Mouse (Mus musculus): ENCODE data around the gene Rwdd2b. TPM values are rescaled to one million over a fixed set of nuclear protein-coding genes. Genes with fewer than 3 reads are reported as not detected.

The Rwdd2b gene
- polyA plus RNA-seq (2012; rRNA removed), result 24.4 and 34.8 TPM in 2 replicates

DNA sequence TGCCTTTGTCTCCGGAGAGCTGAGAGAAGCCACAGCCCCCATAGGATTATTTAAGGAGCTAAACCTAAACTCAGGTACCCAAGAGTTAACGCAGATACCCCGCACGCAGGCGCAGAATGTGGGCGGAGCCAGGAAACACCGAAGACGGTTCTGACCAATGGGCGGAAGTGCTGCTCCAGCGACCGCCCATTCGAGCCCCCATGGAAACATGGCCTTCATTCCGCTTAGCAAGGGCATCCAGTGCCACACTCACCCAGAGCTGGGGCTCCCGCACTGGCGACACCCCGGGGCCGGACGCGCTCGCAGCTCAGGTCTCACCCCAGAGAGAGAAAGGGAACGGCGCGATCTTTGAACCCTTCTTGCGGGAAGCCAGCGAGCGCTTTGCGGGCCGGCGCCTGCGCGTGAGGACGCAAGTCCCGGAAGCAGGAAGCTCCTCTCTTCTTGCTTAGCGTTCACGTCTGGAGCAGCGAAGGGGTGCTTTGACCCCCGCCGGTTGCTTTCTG, at the start of gene Rwdd2b:
Gene Rwdd2b, minus strand, starts transcription at position 390 of the 503 bp plus-strand sequence.
- WGBS, result under 1% methylated on average over 38 of the region's 38 CpGs
- DNase-seq (ENCODE audit: low read depth, low spot score), result peak; percentile 78

DNA sequence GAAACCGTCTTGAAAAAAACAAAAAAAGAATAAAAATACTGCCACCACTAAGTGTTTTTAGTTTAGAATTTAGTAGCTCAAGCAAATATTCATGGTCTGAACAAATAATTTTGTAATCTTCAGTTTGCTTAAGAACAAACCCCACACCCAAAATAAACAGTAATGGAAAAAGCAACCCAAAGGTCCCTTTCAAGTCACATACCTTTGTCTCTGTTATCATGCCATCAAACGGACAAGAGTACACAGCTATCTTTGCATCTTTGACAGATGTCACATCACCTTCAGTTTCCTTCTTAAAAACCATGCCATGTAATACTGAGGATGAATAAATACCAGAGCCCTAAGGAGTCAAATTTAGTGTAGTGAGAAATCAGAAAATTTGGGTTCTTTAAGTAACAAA, 48.2 kb upstream of the Rwdd2b start:
- no peak for DNase-seq (ENCODE audit: low read depth, low spot score)
- 64% methylated on average over 2 of the region's 2 CpGs for WGBS

DNA sequence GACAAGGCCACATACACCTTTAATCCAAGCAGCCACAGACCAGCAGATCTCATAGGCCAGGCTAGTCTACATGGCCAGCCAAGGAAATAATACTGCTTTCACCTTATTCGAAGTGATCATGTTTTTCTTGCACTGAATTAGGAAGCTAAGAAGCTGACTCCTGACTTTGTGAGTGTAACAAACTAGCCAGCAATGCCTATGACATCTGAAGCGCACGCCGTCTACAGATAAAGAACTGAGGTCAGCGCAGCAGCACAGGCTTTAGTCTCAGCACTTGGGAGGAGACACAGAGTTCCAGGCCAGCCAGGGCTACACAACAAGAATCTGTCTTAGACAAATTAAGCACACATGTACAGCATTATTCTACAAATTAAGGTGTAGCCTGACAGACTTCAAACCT, 46.4 kb upstream of the Rwdd2b start:
- WGBS, result 98% methylated on average over 5 of the region's 5 CpGs
- DNase-seq (ENCODE audit: low read depth, low spot score), result no peak

DNA sequence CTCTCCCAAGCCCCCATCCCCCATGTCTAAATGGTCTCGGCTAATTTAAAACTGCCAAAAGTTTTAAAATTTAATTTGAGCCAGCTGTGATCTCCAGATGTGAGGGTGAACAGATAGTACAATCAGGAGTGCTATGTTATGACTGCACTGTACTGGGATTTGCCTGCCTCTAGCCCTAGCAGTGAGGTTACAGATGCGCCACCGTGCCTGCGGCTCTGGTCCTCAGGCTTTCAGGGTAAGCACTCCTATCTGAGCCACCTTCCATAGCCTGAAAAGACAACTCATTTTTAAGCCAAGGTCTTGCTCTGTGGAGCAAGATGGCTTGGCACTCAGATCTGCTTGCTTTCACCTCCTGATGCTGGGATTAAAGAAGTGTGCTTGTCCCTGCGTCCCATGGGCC, 44.0 kb upstream of the Rwdd2b start:
- DNase-seq (ENCODE audit: low read depth, low spot score), result no peak
- WGBS, result 87% methylated on average over 5 of the region's 5 CpGs

DNA sequence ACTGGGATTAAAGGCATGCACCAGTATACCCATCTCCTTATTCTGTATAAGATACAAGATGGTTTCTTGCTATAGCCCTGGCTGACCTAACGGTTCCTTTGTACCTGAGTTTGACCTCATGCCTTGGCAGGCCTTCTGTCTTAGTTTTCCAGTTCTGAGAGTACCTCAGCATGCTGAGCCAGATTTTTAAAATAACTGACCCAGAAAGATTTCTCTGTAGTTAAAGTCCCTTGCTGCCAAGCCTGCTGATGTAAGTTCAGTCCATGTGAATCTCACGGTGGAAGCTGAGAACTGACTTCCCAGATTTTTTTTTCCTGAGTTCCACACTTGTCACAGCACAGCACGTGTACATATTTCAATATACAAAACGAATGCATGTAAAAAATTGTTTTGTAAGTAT, 30.2 kb upstream of the Rwdd2b start:
- DNase-seq (ENCODE audit: low read depth, low spot score), result no peak
- WGBS, result 82% methylated on average over 4 of the region's 4 CpGs

DNA sequence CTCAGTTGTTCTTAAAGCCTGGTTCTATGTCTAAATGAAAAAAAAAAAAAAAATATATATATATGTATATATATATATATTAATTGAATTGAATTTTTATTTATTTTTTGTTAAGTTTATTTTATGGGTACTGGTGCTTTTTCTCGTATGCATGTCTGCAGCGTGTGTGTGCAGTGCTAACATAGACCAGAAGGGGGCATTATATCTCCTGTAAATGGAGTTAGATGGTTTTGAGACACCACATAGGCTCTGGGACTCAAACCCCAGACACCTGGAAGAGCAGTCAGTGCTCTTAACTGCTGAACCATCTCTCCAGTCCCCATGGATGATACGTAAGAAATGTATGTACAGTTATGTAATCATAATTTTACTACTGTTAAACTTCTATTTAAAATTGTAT, 18.4 kb upstream of the Rwdd2b start:
- no peak for DNase-seq (ENCODE audit: low read depth, low spot score)
- 98% methylated on average over 3 of the region's 3 CpGs for WGBS

DNA sequence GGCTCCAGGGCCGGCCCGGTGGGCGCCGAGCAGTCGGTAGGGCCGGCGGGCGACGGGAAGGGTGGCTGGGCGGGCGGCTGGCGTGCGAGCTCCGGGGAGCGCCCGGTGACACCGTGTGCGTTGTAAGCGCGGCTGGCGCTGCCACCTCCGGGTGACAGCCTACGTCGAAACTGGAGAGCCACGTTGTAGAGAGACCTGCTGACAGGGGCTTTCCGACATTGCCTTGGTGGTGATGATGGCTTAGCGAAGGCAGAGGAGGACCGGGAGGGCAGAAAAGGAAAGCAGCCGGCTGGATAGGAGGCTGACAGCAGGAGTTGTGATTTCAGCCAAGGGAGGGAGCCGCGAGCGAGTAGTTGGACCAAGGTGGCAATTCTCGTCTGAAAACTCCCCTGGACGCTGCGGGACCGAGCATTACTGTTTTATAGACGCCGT, 14.8 kb upstream of the Rwdd2b start:
- 0% methylated on average over 38 of the region's 38 CpGs for WGBS
- no peak for DNase-seq (ENCODE audit: low read depth, low spot score)

DNA sequence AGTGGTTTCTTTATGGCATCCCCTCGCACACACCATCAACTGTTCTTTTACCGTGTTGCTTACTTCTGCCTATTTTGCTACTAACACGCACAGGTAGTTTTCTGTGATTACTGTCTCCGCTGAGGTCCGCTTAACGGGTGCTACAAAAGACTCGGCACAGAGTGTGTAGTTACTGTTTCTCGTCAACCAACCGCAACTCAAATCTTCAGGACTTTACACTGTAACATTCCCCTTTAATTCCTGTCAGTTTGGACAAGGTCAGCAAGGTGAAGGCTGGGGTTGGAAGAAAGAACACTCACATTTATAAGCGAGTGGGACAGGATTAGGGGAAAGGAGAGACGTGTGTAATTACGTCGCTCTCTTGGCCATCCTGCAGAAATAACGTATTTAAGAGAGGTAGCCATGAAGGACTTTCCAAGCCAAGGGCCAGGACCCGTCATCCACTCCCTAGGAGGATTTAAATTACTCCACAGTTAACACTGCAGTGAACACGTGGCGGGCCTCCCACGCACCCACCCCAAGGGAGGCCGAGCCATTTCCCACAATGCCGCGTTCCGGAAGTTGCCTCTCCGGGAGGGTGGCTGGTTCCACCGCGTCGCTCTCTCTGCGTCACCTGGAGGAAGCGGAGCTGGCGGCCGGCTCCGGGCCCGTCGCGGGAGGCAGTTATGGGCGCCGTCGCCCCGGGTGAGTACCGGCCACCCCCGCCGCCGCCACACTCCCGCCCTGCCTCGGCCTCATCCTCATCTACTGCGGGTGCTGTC, 14.2 kb upstream of the Rwdd2b start, which contains the start of gene Usp16:
Gene Usp16, plus strand, starts transcription at position 285 of the 761 bp plus-strand sequence.
- WGBS, result 10% methylated on average over 45 of the region's 45 CpGs
- DNase-seq (ENCODE audit: low read depth, low spot score), result peak; percentile 82

DNA sequence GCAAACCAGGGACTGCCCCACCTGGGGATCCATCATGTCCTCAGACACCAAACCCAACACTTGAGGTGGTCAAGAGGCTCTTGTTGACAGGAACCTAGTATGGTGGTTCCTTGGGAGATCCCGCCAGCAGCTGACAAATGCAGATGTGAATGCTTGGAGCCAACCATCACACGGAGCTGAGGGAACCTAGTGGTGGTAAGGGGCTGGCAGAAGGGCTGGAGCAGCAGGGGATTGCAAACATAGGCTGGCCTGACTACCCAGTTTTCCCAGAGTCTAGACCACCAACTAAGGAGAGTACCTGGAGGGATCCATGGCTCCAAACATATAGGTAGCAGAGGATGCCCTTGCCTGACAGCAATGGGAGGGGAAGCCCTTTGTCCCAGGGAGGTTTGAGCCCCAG, 12.9 kb upstream of the Rwdd2b start:
- no peak for DNase-seq (ENCODE audit: low read depth, low spot score)
- 97% methylated on average over 2 of the region's 2 CpGs for WGBS

DNA sequence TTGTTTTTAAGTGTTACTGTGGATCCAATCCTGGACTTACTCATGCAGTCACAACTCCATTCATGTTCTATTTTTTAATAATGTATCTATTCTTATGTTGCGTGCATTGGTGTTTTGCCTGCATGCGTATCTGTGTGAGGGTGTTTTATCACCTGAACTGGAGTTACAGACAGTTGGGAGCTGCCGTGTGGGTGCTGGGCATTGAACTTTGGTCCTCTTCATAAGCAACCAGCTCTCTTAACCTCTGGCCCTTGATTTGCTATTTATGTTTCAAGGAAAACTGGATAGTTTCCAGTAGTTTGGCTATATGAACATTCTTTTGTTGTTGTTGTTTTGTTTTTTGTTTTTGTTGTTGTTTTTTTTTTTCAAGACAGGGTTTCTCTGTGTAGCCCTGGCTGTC, 5.2 kb upstream of the Rwdd2b start:
- no peak for DNase-seq (ENCODE audit: low read depth, low spot score)

DNA sequence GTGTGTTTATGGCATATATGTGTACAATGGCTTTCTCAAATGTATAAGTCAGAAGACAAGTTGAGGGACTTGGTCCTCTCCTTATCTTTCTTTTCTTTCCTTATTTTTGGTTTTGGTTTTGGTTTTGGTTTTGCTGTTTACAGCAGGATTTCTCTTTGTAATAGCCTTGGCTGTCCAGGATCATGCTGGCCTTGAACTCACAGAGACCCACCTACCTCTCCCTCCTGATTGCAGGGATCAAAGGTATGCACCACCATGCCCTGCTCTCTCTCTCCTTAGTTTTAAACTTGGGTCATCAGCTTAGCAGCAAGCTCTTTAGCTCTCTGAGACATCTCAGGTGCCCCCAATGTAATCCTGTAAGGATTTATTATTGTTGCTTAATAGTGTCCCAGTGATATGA, 4.7 kb upstream of the Rwdd2b start:
- DNase-seq (ENCODE audit: low read depth, low spot score), result no peak

More for the DNA sequence above, 5.2 kb upstream of the Rwdd2b start:
- 77% methylated on average over 3 of the region's 3 CpGs for WGBS

DNA sequence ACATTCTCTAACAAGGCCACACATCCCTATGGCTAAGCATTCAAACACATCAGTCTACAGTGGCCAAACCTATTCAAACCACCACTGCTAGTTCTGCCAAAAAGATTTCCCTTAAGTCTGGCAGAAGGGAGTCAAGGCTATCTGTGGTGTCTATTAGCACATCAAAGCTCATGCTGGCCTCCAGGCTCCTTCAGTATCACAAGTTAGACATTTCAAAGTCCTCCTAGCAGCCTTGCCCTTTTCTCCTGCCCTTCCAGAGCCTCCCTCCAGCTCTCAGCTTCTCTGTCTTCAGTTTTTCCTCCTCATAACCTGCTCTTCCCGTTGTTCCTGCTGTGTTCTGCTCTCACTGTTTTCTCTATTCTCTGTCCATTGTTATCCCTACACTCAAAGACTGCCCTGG, 3.7 kb upstream of the Rwdd2b start:
- DNase-seq (ENCODE audit: low read depth, low spot score), result no peak
- WGBS, result 30% methylated on average over 1 of the region's 1 CpGs

DNA sequence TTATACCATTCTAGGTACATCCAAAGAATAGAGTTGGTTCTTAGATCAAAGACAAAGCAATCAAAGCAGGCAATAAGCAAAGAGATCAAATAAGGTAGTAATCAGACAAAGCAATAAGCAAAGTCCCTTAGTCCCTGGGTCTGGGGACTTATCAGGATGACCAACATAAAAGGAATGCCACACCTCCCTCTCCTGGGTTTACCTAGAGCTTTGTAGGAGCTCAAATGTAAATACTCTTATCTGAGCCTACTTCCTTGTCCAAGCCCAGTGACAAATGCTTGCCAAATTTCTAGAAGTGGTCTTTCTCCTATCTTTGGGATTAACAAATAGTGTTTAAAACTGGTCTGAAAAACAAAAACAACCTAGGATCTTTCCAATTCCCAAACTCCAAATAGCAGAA, 2.9 kb upstream of the Rwdd2b start:
- DNase-seq (ENCODE audit: low read depth, low spot score), result no peak

DNA sequence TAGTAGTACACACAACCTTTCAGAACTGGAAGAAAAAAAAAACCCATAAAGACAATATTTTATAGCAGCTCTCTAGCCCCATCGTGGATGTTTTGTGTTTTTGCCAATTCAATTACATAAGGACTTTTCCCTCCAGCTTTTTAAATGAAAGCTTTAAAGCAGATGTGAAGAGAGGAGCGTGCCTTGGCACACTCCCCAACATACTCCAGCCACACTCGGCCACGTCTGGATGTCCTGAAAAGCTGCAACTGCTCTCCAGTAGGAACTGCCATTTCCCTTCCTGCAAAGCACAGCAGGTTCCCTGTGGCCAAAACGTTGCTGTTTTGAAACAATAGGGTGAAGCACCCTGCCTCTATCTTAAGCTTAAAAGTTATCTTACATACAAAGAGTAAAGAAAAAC, 1.9 kb upstream of the Rwdd2b start:
- DNase-seq (ENCODE audit: low read depth, low spot score), result no peak
- 9% methylated on average over 5 of the region's 5 CpGs for WGBS

DNA sequence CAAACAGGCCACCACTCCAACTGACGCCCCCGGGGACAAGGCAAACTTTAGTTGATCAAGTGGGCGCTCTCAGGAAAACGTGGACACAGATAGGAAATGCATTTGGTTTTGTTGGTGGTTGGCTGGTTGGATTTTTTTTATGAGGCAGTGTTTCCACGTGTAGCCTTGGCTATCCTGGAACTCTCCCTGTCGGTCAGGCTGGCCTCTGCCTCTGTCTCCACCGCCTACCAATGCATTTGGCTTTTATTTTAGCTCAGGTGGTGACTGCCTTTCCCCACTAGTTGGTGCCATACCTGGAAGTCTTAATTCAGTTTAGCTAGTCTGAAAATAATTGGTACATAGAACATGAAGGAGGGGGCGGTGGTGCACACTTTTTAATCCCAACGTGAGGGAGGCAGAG, 716 bp upstream of the Rwdd2b start:
- no peak for DNase-seq (ENCODE audit: low read depth, low spot score)
- 12% methylated on average over 9 of the region's 9 CpGs for WGBS

DNA sequence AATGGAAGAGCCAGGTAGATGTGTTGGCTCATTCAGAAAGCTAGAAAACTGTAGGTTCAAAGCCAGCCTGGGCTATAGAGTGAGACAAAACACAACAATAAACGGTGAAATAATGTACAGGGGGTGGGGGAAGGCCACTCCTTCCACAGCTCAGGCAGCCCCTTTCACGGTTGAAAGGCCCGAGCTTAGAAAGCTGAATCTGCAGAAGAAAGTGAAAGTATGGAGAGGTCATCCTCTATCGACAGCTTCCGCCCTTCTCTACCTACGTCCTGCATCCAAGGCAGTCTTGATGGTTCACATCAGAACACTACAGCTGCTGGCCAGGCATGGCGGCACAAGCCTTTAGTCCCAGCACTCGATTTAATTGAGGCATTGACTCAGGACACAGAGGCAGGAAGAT, 1.7 kb downstream of the Rwdd2b start:
- 89% methylated on average over 8 of the region's 8 CpGs for WGBS
- no peak for DNase-seq (ENCODE audit: low read depth, low spot score)

DNA sequence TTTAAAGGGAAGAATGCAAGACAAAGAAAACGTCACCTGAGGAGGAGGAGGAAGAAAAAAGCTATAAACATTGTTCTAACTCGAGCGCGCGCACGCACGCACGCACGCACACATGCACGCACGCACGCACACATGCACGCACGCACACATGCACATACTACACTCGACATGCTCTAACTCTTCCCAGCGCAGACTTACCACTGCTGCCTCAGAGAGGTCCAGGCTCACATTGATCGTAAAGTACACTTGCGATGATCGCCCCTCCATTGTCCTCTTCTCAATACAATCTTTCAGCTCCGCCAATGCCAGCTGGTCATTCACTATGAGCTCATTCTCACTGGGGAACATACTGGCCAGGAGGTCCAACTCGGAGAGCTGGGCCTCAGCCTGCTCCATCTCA, 3.3 kb downstream of the Rwdd2b start:
- DNase-seq (ENCODE audit: low read depth, low spot score), result no peak
- WGBS, result 94% methylated on average over 21 of the region's 21 CpGs

DNA sequence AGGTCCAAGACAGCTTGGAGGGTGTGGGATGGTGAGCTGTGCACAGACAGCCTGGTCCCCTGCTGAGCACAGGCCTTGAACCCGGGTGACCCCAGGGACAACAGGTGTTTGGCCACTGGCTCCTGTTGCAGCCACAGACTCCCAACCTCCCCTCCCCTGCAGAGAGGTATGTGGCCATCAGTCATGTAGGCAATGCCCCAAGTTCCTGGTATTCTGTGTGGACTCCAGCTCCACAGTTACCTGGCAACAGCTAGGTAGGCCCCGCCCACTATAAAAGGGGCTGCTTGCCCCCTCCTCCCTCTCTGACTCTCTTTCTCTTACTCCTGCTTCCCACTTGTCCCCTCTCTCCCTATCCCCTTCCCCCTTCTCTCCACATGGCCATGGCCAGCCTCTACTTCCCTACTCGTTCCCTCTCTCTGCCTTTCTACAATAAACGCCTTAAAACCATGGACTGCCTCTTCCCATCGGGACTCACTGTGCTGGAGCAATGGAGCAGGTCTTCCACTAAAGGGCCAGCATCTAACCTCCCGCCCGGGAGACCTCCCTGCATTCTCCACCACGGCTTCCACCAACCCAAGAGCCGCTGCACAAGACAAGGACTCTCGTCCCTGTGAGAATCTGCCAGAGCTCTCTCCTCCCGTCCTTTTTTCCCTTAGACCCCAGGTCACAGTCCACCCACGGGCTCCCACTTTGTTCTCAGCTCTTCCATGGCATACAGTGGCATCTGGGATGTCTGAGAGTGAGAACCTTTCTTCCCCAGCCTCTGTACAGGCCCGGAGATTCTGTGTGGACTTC, 4.8 kb downstream of the Rwdd2b start:
- 78% methylated on average over 13 of the region's 13 CpGs for WGBS
- no peak for DNase-seq (ENCODE audit: low read depth, low spot score)

DNA sequence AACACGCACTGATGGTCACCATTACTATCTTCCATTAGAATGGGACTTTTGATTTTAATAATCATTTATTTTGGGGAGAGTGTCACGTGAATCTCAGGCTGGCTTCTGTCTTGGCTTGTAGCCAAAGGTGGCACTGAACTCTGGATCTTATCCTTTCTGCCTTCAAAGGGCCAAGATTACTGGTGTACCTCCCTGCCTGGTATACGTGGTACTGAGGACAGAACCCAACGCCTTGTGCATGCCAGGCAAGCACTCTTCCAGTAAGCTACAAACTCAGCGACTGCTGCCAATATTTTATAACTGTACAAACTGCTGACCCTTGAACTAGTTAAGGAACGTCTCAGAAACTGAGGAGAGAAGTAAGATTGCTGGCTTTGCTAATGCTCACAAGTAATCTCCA, 5.4 kb downstream of the Rwdd2b start:
- no peak for DNase-seq (ENCODE audit: low read depth, low spot score)
- WGBS, result 33% methylated on average over 6 of the region's 6 CpGs

DNA sequence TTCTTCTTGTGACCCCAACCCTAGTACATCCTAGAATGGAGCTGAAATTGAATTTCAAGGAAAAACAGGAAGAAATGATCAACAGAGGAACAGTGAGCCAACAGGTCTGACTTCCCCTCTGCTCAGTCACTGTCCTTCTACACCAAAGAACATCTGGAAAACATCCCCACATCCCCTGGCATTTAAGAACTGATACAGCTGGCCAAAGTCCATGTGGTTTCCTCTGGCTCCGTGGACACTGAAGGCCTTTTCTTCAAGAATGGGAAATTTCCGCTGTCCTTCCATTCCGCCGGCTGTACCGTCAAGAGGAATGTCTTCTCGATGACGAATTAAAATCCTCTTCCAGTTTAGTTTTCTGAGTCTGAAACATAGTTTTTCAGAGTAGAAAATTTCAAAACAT, 6.1 kb downstream of the Rwdd2b start:
- DNase-seq (ENCODE audit: low read depth, low spot score), result no peak
- WGBS, result 87% methylated on average over 7 of the region's 7 CpGs

All from large intestine, adult 2 months (tissue).